Comparison of ENCODE assay signal across 16 mouse cellular contexts in the genomic region with DNA sequence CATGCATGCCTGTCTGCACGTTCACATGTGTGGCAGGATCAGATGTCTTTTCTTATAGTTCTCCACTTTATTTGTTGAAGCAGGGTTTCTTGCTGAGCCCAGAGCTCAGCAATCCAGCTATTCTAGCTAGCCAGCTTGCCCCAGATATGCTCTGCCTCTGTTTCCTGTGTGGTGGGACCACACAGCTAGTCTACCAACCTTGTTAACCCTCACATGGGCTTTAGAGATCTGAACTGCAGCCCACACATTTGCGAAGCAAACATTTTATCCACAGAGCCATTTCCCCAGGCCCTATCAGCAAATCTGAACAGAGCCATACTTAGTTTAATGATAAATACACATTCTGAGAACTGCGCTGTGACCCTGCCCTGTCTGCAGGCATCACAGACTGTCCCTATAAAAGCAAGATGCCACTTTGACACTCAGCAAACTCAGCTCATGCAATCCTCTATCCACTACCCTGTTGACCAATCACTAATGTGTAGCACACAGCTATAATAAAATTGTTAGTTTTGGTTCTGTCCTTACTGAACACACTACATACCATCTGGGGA.
DNase-seq lines count a peak whose midpoint lies in the region; ATAC-seq lines count a peak whose summit lies in the region.
"Had no signal": no experiment of that assay in that cellular context is flagged by ENCODE, and none has a peak within 500 bp of the region (broad histone marks: within the 10 kb centered on the region; RNA-seq: fewer than 3 reads in every experiment).

No protein-coding gene starts in this region.

- no peak for ATAC-seq in limb, embryonic 12.5 days (ENCODE audit: insufficient number of reproducible peaks, insufficient read depth, low FRiP score, low TSS enrichment, low read depth)
- peak; percentile 76 for ATAC-seq in common myeloid progenitor, adult 5-6 weeks (replicated peaks; ENCODE audit: low read depth, poor library complexity, severe bottlenecking)
- no peak for ATAC-seq in neural tube, embryonic 15.5 days (ENCODE audit: low FRiP score)
- ATAC-seq: midbrain, embryonic 16.5 days had no signal

- H3K27ac ChIP-seq in limb, embryonic 12.5 days: peak overlapping the region; percentile 50; the same call in 1 of the 2 replicates
- no peak overlapping the region; the same call in 1 of the 2 replicates for H3K27ac ChIP-seq in limb, embryonic 10.5 days
- H3K27ac ChIP-seq in neural tube, embryonic 15.5 days (replicated peaks): no peak overlapping the region
- H3K27ac ChIP-seq: liver, embryonic 15.5 days; neural tube, embryonic 12.5 days had no signal

- DNase-seq in limb, embryonic 10.5 days (ENCODE audit: low spot score): no peak
- DNase-seq in T-cell, adult 2 months (ENCODE audit: low spot score): peak; percentile 33
- DNase-seq in thymus, postnatal 0 days (ENCODE audit: low spot score): peak; percentile 77
- no peak for DNase-seq in cerebellum, adult 9-11 months
- DNase-seq in neural tube, embryonic 10.5 days (ENCODE audit: extremely low spot score, low spot score): no peak
- DNase-seq: cerebellum, adult 8-10 months; embryo, embryonic 11 days; gastrocnemius, postnatal 14 days; right cerebral cortex, postnatal 4 days had no signal

- H3K36me3 ChIP-seq in limb, embryonic 12.5 days: no peaks in the 10 kb centered on the region
- no peaks in the 10 kb centered on the region for H3K36me3 ChIP-seq in limb, embryonic 10.5 days
- H3K36me3 ChIP-seq in neural tube, embryonic 15.5 days: no peaks in the 10 kb centered on the region
- H3K36me3 ChIP-seq: heart, embryonic 12.5 days; liver, embryonic 15.5 days; neural tube, embryonic 12.5 days had no signal

- no peak overlapping the region for H3K4me2 ChIP-seq in limb, embryonic 12.5 days
- H3K4me2 ChIP-seq in neural tube, embryonic 15.5 days: no peak overlapping the region
- H3K4me2 ChIP-seq: heart, embryonic 12.5 days; liver, embryonic 15.5 days; neural tube, embryonic 12.5 days had no signal

- no peaks in the 10 kb centered on the region for H3K9me3 ChIP-seq in limb, embryonic 12.5 days
- H3K9me3 ChIP-seq in limb, embryonic 10.5 days (replicated peaks): no peaks in the 10 kb centered on the region
- no peaks in the 10 kb centered on the region for H3K9me3 ChIP-seq in neural tube, embryonic 15.5 days (replicated peaks)
- H3K9me3 ChIP-seq: heart, embryonic 12.5 days; liver, embryonic 15.5 days; neural tube, embryonic 12.5 days had no signal

- H3K27me3 ChIP-seq in limb, embryonic 12.5 days: no peaks in the 10 kb centered on the region
- no peaks in the 10 kb centered on the region for H3K27me3 ChIP-seq in limb, embryonic 10.5 days (ENCODE audit: low read depth, poor library complexity, severe bottlenecking)
- no peaks in the 10 kb centered on the region for H3K27me3 ChIP-seq in neural tube, embryonic 15.5 days (replicated peaks)
- H3K27me3 ChIP-seq: heart, embryonic 12.5 days; neural tube, embryonic 12.5 days had no signal

- no peak overlapping the region for H3K4me3 ChIP-seq in limb, embryonic 12.5 days (replicated peaks)
- H3K4me3 ChIP-seq in limb, embryonic 10.5 days: no peak overlapping the region
- H3K4me3 ChIP-seq in neural tube, embryonic 15.5 days (replicated peaks): no peak overlapping the region
- H3K4me3 ChIP-seq: heart, embryonic 12.5 days; liver, embryonic 15.5 days; neural tube, embryonic 12.5 days had no signal

- WGBS in limb, embryonic 12.5 days: 65% methylated on average over 3 of the region's 3 CpGs
- 83% methylated on average over 3 of the region's 3 CpGs for WGBS in limb, embryonic 10.5 days
- 82% methylated on average over 3 of the region's 3 CpGs for WGBS in neural tube, embryonic 15.5 days

- peaks cover 36% of the 10 kb centered on the region for H3K4me1 ChIP-seq in limb, embryonic 12.5 days (replicated peaks)
- peaks cover 28% of the 10 kb centered on the region for H3K4me1 ChIP-seq in limb, embryonic 10.5 days
- peaks cover 15% of the 10 kb centered on the region for H3K4me1 ChIP-seq in neural tube, embryonic 15.5 days

- H3K9ac ChIP-seq in limb, embryonic 12.5 days (replicated peaks): no peak overlapping the region
- H3K9ac ChIP-seq in neural tube, embryonic 15.5 days (replicated peaks): no peak overlapping the region
- H3K9ac ChIP-seq: heart, embryonic 12.5 days; liver, embryonic 15.5 days; neural tube, embryonic 12.5 days had no signal

Comparison
In these comparisons a context has a peak if more than half of its experiments do, and no peak if none do; other contexts are left out.
1. DNase-seq: peak in T-cell, adult 2 months (single experiment) and thymus, postnatal 0 days (single experiment); none in limb, embryonic 10.5 days (single experiment), cerebellum, adult 9-11 months (single experiment) and neural tube, embryonic 10.5 days (single experiment).